Mouse (Mus musculus) heart, embryonic 12.5 days (tissue): ENCODE measurements around the gene Atp6ap1. TPM values are rescaled to one million over a fixed set of nuclear protein-coding genes. Genes with fewer than 3 reads are reported as not detected.

ENCODE experiments used
- ATAC-seq: fragments of 200-750 bp; cut with Nextera tagmentation; 2 replicates; pipeline ENCODE4 v1.8.0; 2017; ENCODE audit warnings: moderate TSS enrichment, moderate library complexity; ENCODE audit not compliant: insufficient number of reproducible peaks, low FRiP score
- H3K27ac ChIP-seq: fragments of 300-500 bp; sonication (generic); 2 replicates; pipeline ENCODE4 v1.5.1; 2016; ENCODE audit warnings: mild to moderate bottlenecking, moderate library complexity; ENCODE audit not compliant: poor library complexity, severe bottlenecking
- H3K27me3 ChIP-seq: fragments of 300-500 bp; sonication (generic); replicated peaks from 2 replicates; pipeline ENCODE4 v1.6.1; 2016; ENCODE audit warnings: mild to moderate bottlenecking, moderate library complexity
- H3K36me3 ChIP-seq: fragments of 300-500 bp; sonication (generic); 2 replicates; pipeline ENCODE4 v1.6.1; 2016; ENCODE audit warnings: mild to moderate bottlenecking, moderate library complexity
- H3K4me1 ChIP-seq: fragments of 300-500 bp; sonication (generic); replicated peaks from 2 replicates; pipeline ENCODE4 v1.6.1; 2016; ENCODE audit warnings: mild to moderate bottlenecking
- H3K4me2 ChIP-seq: fragments of 300-500 bp; sonication (generic); 2 replicates; pipeline ENCODE4 v1.6.1; 2016; ENCODE audit warnings: mild to moderate bottlenecking, moderate library complexity
- H3K4me3 ChIP-seq: fragments of 300-500 bp; sonication (generic); 2 replicates; pipeline ENCODE4 v1.5.1; 2016; ENCODE audit warnings: mild to moderate bottlenecking
- H3K9ac ChIP-seq: fragments of 300-500 bp; sonication (generic); 2 replicates; pipeline ENCODE4 v1.6.1; 2016; ENCODE audit warnings: mild to moderate bottlenecking, moderate library complexity
- H3K9me3 ChIP-seq: fragments of 300-500 bp; sonication (generic); replicated peaks from 2 replicates; pipeline ENCODE4 v1.6.1; 2016; ENCODE audit warnings: mild to moderate bottlenecking, moderate library complexity
- WGBS: fragments of 180-500 bp; shearing (Covaris S2); methylation state at CpG from one replicate; pipeline ENCODE4 v1.1.7; 2016; 5-methylcytosine and 5-hydroxymethylcytosine counted together
- polyA plus RNA-seq: library from polyadenylated mRNA; unstranded; fragments of >200 nt; fragmentation: Nextera tagmentation; extraction: Ambion mirVana; gene quantifications from 2 replicates; pipeline ENCODE4 v1.2.1, GENCODE M21; 2016

Atp6ap1 gene
- polyA plus RNA-seq, result 125 and 128 TPM in 2 replicates

DNA sequence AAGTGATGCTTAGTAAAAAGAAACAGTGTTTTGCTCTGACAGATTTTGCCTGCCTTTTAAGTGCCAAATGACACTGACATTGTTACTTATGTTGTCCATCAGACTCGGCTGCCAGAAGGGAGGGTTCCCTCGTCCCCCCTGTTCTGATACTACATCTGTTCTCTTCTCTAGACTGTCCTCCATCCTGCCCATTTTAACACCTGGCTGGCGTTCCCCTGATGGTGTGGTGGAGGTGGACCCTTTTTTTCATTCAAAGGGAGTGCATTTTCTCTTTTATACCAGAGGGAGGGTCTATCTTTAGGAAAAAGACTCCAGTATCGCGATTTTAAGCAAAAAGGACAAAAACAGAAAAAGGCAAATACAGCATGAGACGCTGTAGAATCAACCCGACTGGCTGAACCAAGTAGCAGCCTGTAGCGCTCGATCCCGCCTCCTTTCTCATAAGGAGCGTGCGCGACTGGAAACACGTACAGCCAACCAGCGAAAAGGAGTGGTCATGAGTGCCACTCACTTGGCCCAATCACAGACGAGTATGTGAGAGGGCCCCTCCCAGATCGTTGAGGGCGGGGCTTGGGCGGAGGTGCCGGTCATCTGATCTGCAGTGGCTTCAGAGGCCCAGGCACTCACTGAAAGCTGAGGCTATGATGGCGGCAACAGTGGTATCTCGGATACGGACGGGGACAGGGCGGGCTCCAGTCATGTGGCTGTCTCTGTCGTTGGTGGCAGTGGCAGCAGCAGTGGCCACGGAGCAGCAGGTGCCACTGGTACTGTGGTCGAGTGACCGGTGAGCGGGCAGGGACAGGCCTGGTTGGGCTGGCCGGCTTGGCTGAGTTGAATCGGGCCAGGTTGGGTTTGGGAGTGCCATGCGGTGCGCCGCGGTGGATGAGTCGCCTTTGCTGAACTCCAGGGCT is at the start of gene Atp6ap1:
Gene Atp6ap1, plus strand, starts transcription at position 560 of the 911 bp plus-strand sequence.
- WGBS, result 15% methylated on average over 37 of the region's 37 CpGs

DNA sequence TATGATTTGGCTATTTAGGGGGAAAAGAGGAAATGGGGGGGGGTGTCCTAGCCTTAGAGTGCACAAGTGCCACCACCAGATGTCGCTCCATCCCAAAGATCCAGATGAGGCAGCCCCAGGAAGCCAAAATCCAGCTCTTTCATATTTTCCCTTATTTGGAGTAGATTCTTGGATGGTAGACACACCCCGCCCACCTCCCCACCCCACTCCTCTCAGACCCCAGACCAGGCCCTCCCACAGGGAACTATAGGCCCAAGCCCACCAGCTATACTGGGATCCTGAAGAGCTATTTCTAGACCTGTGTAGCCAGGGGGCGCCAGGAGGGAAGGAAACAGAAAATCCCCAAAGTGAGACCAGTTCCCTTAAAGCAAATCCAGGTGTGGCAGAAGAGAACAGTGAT is 48.2 kb upstream of the Atp6ap1 start:
- Histone ChIP-seq H3K4me1 (peaks cover 7% of the 10 kb centered on the region), H3K27me3 (no peaks in the 10 kb centered on the region), H3K9me3 (no peaks in the 10 kb centered on the region), H3K27ac (peak overlapping the region; percentile 73), H3K4me2 (peak overlapping the region; percentile 71), H3K4me3 (peak overlapping the region; percentile 53), H3K9ac (peak overlapping the region; percentile 67), H3K36me3 (no peaks in the 10 kb centered on the region)
- no peak for ATAC-seq
- 5% methylated on average over 3 of the region's 3 CpGs for WGBS

More for the DNA sequence above, at the start of gene Atp6ap1:
- no peaks in the 10 kb centered on the region for H3K9me3 ChIP-seq
- no peaks in the 10 kb centered on the region; the same call in 1 of the 2 replicates for H3K4me1 ChIP-seq
- peak within 1 kb of the TSS; percentile 77 for H3K4me2 ChIP-seq
- ATAC-seq, result peak; percentile 99
- peak within 1 kb of the TSS; percentile 63 for H3K4me3 ChIP-seq
- peak within 1 kb of the TSS; percentile 36 for H3K27ac ChIP-seq
- peaks cover 23% of the 10 kb centered on the region for H3K36me3 ChIP-seq
- peak within 1 kb of the TSS; percentile 82 for H3K9ac ChIP-seq
- H3K27me3 ChIP-seq, result no peaks in the 10 kb centered on the region

DNA sequence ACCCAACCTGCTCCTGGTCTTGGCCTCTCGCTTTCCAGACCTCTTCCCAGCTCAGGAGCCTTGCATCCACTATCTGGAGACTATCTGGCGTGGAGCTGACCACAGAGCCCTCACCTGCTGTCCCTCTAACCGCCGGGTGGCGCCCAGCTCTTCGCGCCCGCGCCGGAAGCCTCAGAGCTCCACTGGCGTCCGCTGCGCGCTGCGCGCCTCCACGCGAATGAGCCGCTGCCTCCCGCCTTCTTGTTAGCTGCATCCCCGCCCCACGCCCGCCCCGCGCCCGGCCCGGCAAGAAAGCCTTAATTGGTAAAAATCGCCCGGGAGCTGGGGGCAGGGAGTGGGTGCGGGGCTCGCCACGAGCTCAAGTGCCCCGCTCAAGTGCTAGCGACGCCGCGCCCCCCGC is 47.3 kb upstream of the Atp6ap1 start, which contains the start of gene Flna:
Gene Flna, minus strand, starts transcription at position 206 of the 400 bp plus-strand sequence.
- ATAC-seq, result no peak
- 0 out of 2 replicates have a peak, but pooled peaks cover 3% of the 10 kb centered on the region for H3K4me1 ChIP-seq
- peak within 1 kb of the TSS; percentile 53 for H3K4me3 ChIP-seq
- 10% methylated on average over 38 of the region's 38 CpGs for WGBS
- peak within 1 kb of the TSS; percentile 73 for H3K27ac ChIP-seq
- no peaks in the 10 kb centered on the region for H3K36me3 ChIP-seq
- no peaks in the 10 kb centered on the region for H3K27me3 ChIP-seq
- H3K4me2 ChIP-seq, result peak within 1 kb of the TSS; percentile 71
- H3K9ac ChIP-seq, result peak within 1 kb of the TSS; percentile 67
- no peaks in the 10 kb centered on the region for H3K9me3 ChIP-seq

- ATAC-seq, result peak; percentile 95
- Histone ChIP-seq H3K9me3 (no peaks in the 10 kb centered on the region), H3K27ac (peak within 1 kb of the TSS; percentile 96), H3K4me1 (peaks cover 7% of the 10 kb centered on the region; the same call in 1 of the 2 replicates), H3K4me3 (peak within 1 kb of the TSS; percentile 63), H3K36me3 (peaks cover 23% of the 10 kb centered on the region), H3K9ac (peak within 1 kb of the TSS; percentile 84), H3K27me3 (no peaks in the 10 kb centered on the region), H3K4me2 (peak within 1 kb of the TSS; percentile 79)
- WGBS, result 23% methylated on average over 39 of the region's 39 CpGs
Observed at GRCm38 (mm10) chrX:74254153-74254887, 42.6 kb upstream of the Atp6ap1 start, which contains the start of gene Emd. Gene Emd, plus strand, starts transcription at chrX:74254687.

DNA sequence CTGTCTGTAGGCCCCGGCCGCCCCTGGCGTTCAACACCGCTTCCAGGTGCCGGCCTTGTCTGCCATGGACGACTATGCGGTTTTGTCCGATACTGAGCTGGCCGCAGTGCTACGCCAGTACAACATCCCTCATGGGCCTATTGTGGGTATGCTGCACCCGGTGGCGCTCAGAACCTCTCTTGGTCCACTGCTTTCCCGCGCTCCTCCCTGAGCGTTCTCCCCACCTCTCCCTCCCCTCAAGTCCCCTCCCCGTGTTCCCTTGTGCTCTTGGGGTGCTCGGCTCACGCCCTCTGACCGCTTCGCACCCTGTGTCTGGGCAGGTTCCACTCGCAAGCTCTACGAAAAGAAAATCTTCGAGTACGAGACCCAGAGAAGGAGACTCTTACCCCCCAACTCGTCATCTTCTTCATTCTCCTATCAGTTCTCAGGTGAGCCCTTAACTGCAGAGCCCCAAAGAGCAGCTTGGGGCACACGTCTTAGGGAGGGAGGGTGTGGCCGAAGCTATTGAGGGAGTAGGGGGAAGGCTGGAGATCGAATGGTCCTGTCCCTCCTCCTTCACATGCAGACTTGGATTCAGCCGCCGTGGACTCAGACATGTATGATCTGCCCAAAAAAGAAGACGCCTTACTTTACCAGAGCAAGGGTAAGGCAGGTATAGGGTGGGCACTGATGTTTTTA is 41.9 kb upstream of the Atp6ap1 start:
- H3K36me3 ChIP-seq, result peaks cover 23% of the 10 kb centered on the region
- peak overlapping the region; percentile 96 for H3K27ac ChIP-seq
- ATAC-seq, result peak; percentile 70
- no peaks in the 10 kb centered on the region for H3K9me3 ChIP-seq
- H3K27me3 ChIP-seq, result no peaks in the 10 kb centered on the region
- WGBS, result 21% methylated on average over 31 of the region's 31 CpGs
- peak overlapping the region; percentile 79 for H3K4me2 ChIP-seq
- H3K4me3 ChIP-seq, result peak overlapping the region; percentile 63
- peak overlapping the region; percentile 84 for H3K9ac ChIP-seq
- H3K4me1 ChIP-seq, result peaks cover 5% of the 10 kb centered on the region; the same call in 1 of the 2 replicates

GRCm38 (mm10) chrX:74257746-74258145 is 39.2 kb upstream of the Atp6ap1 start:
- peaks cover 25% of the 10 kb centered on the region for H3K36me3 ChIP-seq
- no peak overlapping the region for H3K4me3 ChIP-seq
- peaks cover 4% of the 10 kb centered on the region; the same call in 1 of the 2 replicates for H3K4me1 ChIP-seq
- no peak for ATAC-seq
- no peaks in the 10 kb centered on the region for H3K9me3 ChIP-seq
- no peak overlapping the region for H3K27ac ChIP-seq
- no peak overlapping the region for H3K9ac ChIP-seq
- H3K27me3 ChIP-seq, result no peaks in the 10 kb centered on the region
- H3K4me2 ChIP-seq, result no peak overlapping the region
- WGBS, result 83% methylated on average over 3 of the region's 3 CpGs

- H3K27me3 ChIP-seq, result no peaks in the 10 kb centered on the region
- WGBS, result 29% methylated on average over 3 of the region's 3 CpGs
Observed at GRCm38 (mm10) chrX:74269736-74270061, 27.2 kb upstream of the Atp6ap1 start.

DNA sequence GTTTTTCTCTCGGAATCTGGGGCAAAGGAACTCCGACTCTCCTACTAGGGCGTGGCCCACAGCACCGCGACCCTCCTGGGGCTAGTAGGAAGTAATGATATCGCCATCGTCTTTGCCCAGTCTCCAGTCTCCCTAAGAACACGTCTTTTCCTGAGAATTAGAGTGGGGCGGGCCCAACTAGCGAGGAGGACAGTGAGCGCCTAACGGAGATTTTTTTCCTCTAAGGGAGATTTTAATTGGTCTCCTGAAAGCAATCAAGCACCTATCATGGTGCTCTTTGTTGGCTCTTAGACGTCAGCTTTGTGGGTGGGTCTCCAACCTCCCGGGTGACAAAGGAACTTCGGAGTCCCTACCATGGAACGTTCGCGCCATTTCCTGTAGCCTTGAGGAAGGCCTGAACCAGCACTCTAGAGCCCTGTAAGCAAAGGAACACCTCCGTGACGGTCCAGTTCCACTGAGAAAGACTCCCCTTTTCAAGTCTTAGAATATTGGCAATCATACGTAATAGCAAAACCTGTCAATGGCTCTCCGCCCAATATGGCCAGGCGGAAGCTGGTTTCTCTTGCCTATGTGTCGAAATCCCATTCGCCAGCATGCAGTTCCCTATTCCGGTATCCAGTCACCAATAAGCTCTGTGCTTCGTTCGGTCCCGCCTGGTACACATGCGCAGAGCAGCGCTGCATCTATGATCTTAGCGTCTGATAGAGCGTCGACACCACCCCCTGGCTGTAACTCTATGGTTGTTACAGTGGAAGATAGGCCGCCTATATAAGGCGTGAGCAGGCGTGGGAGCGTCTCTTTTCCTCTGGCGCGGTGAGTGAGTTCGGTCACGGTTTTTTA is 26.6 kb upstream of the Atp6ap1 start, which contains the start of gene Rpl10:
Gene Rpl10, plus strand, starts transcription at position 751 of the 840 bp plus-strand sequence.
- WGBS, result 13% methylated on average over 42 of the region's 42 CpGs
- peak within 1 kb of the TSS; percentile 88 for H3K9ac ChIP-seq
- peak; percentile 95 for ATAC-seq
- H3K4me1 ChIP-seq, result no peaks in the 10 kb centered on the region
- H3K27ac ChIP-seq, result peak within 1 kb of the TSS; percentile 92
- peaks cover 7% of the 10 kb centered on the region for H3K36me3 ChIP-seq
- peak within 1 kb of the TSS; percentile 65 for H3K4me2 ChIP-seq
- H3K9me3 ChIP-seq, result no peaks in the 10 kb centered on the region
- no peaks in the 10 kb centered on the region for H3K27me3 ChIP-seq
- peak within 1 kb of the TSS; percentile 67 for H3K4me3 ChIP-seq

More at GRCm38 (mm10) chrX:74269736-74270061, 27.2 kb upstream of the Atp6ap1 start:
- peak; percentile 22; the same call in 1 of the 2 replicates for ATAC-seq
- no peaks in the 10 kb centered on the region for H3K9me3 ChIP-seq
- peak overlapping the region; percentile 65 for H3K4me2 ChIP-seq
- H3K4me3 ChIP-seq, result peak overlapping the region; percentile 67
- H3K4me1 ChIP-seq, result no peaks in the 10 kb centered on the region
- peak overlapping the region; percentile 92 for H3K27ac ChIP-seq
- H3K9ac ChIP-seq, result peak overlapping the region; percentile 60
- H3K36me3 ChIP-seq, result peaks cover 7% of the 10 kb centered on the region

GRCm38 (mm10) chrX:74270902-74271551 is 25.9 kb upstream of the Atp6ap1 start:
- no peaks in the 10 kb centered on the region for H3K27me3 ChIP-seq
- no peak for ATAC-seq
- no peaks in the 10 kb centered on the region for H3K4me1 ChIP-seq
- H3K27ac ChIP-seq, result peak overlapping the region; percentile 76
- no peaks in the 10 kb centered on the region for H3K9me3 ChIP-seq
- 11% methylated on average over 27 of the region's 27 CpGs for WGBS
- peak overlapping the region; percentile 88 for H3K9ac ChIP-seq
- peaks cover 7% of the 10 kb centered on the region for H3K36me3 ChIP-seq
- peak overlapping the region; percentile 65 for H3K4me2 ChIP-seq
- H3K4me3 ChIP-seq, result peak overlapping the region; percentile 67
